Mouse (Mus musculus) forebrain, postnatal 0 days (tissue): Measurements from ENCODE around the gene Gstm4. TPM values are rescaled to one million over a fixed set of nuclear protein-coding genes. Genes with fewer than 3 reads are reported as not detected.
A peak's percentile ranks its signal among the peaks of the same experiment; 100 is the strongest.
"Not testable (repeated sequence)": the region's sequence is repeated elsewhere in the genome, so short reads cannot be mapped to it uniquely, and the experiment has no call there.

ENCODE experiments used
- ATAC-seq: fragments of 200-750 bp; cut with Nextera tagmentation; 2 replicates; pipeline ENCODE4 v1.8.0; 2017; ENCODE audit warnings: mild to moderate bottlenecking, moderate library complexity
- DNase-seq: peaks from one replicate; pipeline ENCODE4 v3.0.0-alpha.2; 2015
- H3K27ac ChIP-seq: fragments of 300-500 bp; sonication (generic); 2 replicates; pipeline ENCODE4 v1.5.1; 2014; ENCODE audit warnings: low read depth, mild to moderate bottlenecking, antibody characterized with exemption, low read length, moderate library complexity, mixed read lengths
- H3K27me3 ChIP-seq: fragments of 300-500 bp; sonication (generic); 2 replicates; pipeline ENCODE4 v1.6.1; 2014; ENCODE audit warnings: mild to moderate bottlenecking, low read length, mixed read lengths; ENCODE audit not compliant: insufficient read depth
- H3K36me3 ChIP-seq: fragments of 300-500 bp; sonication (generic); 2 replicates; pipeline ENCODE4 v1.6.1; 2014; ENCODE audit warnings: mild to moderate bottlenecking, moderate library complexity; ENCODE audit not compliant: insufficient read depth
- H3K4me1 ChIP-seq: fragments of 300-500 bp; sonication (generic); 2 replicates; pipeline ENCODE4 v1.6.1; 2014; ENCODE audit warnings: antibody characterized with exemption; ENCODE audit not compliant: insufficient read depth
- H3K4me2 ChIP-seq: fragments of 300-500 bp; sonication (generic); 2 replicates; pipeline ENCODE4 v1.6.1; 2014; ENCODE audit warnings: low read depth, mild to moderate bottlenecking, moderate library complexity
- H3K4me3 ChIP-seq: fragments of 300-500 bp; sonication (generic); 2 replicates; pipeline ENCODE4 v1.5.1; 2014; ENCODE audit warnings: low read depth, low read length, mixed read lengths
- H3K9ac ChIP-seq: fragments of 300-500 bp; sonication (generic); 2 replicates; pipeline ENCODE4 v1.6.1; 2014; ENCODE audit warnings: mild to moderate bottlenecking
- H3K9me3 ChIP-seq: fragments of 300-500 bp; sonication (generic); 2 replicates; pipeline ENCODE4 v1.6.1; 2016; ENCODE audit warnings: low read length
- CTCF ChIP-seq: sonication (generic); IDR thresholded peaks from 2 replicates; pipeline ENCODE4 v1.5.1; 2016; ENCODE audit warnings: antibody characterized with exemption, control low read depth, low read depth
- WGBS: fragments of 180-500 bp; shearing (Covaris S2); extraction: QIAGEN DNeasy Blood & Tissue Kit; methylation state at CpG from one replicate; pipeline ENCODE4 v1.1.7; 2014; 5-methylcytosine and 5-hydroxymethylcytosine counted together
- polyA plus RNA-seq: library from polyadenylated mRNA; unstranded; fragments of >200 nt; fragmentation: Nextera tagmentation; extraction: Ambion mirVana; gene quantifications from 2 replicates; pipeline ENCODE4 v1.2.1, GENCODE M21; 2015
- total RNA-seq: library from RNA; depleted of rRNA; stranded (reverse); fragments of >200 nt; gene quantifications from 2 replicates; pipeline ENCODE4 v1.2.3, GENCODE M21; 2014

The Gstm4 gene
- total and polyA plus RNA-seq, 2 experiments from 2014 or later: 5.6 to 22.9 TPM

DNA sequence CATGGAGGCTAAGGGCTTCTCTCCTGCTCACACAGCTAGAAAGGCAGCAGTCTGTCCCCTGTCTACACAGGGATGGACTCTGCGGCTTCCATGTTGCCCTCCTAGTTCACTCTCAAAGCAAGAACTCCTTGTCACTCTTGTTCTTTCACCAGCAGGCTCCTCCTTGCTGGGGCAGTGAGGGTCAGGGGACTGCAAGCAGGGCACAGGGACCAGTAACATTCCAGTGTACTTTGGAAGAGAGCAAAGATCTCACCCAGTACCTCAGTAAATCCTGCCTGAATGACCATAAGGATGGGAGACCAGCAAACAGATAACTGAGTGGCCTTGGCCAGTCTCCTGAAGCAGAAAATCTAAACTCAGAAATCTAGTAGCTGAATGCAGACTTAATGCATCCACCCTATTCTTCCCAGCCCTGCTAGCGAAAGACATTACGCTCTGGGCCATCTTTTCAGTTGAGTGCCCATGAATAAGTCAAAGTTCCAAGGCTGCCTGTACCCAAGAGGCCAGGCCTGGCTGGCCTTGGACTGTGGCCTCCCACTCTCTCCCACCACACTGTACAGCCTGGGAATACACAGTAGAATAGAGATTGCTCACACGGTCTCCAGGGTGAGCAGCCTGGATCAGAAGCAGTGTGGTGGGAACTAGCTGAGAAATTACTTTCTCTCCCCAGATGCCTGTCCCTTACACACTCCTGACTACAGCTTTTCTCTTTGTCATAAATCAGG lies 15.9 kb downstream of the Gstm4 start:
- no peak for ATAC-seq
- no peaks in the 10 kb centered on the region for H3K36me3 ChIP-seq
- no peak for DNase-seq
- no peaks in the 10 kb centered on the region for H3K9me3 ChIP-seq
- no peak overlapping the region for H3K9ac ChIP-seq
- WGBS: 56% methylated on average over 4 of the region's 4 CpGs
- H3K4me1 ChIP-seq: no peaks in the 10 kb centered on the region
- H3K27me3 ChIP-seq: no peaks in the 10 kb centered on the region
- no peak overlapping the region for H3K4me2 ChIP-seq
- H3K27ac ChIP-seq: no peak overlapping the region
- H3K4me3 ChIP-seq: no peak overlapping the region
- no peak for TF ChIP-seq CTCF

DNA sequence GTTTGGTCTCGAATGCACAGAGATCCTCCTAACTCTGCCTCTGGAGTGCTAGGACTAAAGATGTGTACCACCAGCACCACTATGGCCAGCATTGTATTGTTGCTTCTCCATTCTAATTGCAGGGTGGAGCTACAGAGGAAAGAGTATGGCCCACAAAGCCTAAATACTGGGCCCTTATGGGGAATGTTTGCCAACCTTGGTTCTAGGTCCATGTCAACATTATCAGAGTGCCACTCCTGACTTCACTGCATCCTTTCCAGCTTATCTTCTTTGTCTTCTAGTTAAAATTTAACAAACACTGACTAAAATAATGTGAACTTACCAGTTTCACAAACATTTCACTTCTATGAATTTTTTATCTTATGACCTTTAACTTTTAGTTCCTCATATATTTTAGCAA lies 18.1 kb downstream of the Gstm4 start:
- no peaks in the 10 kb centered on the region for H3K9me3 ChIP-seq
- TF ChIP-seq CTCF: no peak
- no peaks in the 10 kb centered on the region for H3K4me1 ChIP-seq
- no peak overlapping the region for H3K9ac ChIP-seq
- H3K27me3 ChIP-seq: no peaks in the 10 kb centered on the region
- ATAC-seq: no peak
- H3K27ac ChIP-seq: no peak overlapping the region
- no peak overlapping the region for H3K4me3 ChIP-seq
- WGBS: 63% methylated on average over 1 of the region's 1 CpGs
- no peak overlapping the region for H3K4me2 ChIP-seq
- no peak for DNase-seq
- H3K36me3 ChIP-seq: no peaks in the 10 kb centered on the region

DNA sequence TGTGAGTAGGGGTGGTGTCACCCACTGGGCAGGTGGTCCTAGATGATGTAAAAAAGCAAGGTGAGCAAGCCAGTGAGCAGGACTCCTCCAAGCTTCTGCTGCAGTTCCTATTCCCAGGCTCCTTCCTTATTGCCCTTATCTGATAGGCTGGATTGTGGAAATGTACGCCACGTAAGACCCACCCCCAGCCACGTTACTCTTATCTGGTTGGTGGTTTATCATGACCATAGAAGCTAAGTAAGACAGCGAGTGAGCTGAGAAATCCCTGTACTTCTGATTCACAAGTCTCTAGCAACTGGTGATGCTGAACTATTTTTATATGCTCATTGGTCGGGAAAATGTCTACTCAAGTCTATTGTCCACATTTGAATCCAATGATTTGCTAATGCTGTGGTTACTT lies 18.6 kb downstream of the Gstm4 start:
- no peak for ATAC-seq

DNA sequence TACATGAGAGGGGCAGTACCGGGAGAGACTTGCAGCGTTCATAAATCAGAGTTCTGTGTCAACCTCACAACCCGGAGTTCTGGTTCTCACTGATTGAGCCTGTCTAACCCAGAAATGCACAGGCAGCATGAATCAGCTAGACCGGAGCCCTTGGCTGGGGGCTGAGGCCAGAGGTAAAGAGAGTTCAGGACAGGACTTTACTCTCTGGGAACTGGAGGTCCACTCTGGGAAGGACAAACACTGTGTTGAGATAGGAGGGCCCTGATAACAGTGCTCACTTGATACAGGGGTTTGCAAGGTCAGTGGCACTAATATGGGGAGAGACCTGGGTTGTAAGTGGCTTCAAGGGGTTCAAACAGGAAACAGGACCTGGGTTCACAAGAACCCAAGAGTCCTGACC lies 19.4 kb downstream of the Gstm4 start:
- TF ChIP-seq CTCF: no peak
- WGBS: 82% methylated on average over 4 of the region's 4 CpGs
- ATAC-seq: no peak

More for the DNA sequence above, 18.6 kb downstream of the Gstm4 start:
- Histone ChIP-seq H3K36me3 (no peaks in the 10 kb centered on the region), H3K9ac (no peak overlapping the region), H3K27me3 (no peaks in the 10 kb centered on the region), H3K9me3 (no peaks in the 10 kb centered on the region), H3K4me3 (no peak overlapping the region), H3K4me2 (no peak overlapping the region), H3K27ac (no peak overlapping the region), H3K4me1 (no peaks in the 10 kb centered on the region)
- 80% methylated on average over 5 of the region's 5 CpGs for WGBS
- TF ChIP-seq CTCF: no peak
- peak; percentile 26 for DNase-seq

DNA sequence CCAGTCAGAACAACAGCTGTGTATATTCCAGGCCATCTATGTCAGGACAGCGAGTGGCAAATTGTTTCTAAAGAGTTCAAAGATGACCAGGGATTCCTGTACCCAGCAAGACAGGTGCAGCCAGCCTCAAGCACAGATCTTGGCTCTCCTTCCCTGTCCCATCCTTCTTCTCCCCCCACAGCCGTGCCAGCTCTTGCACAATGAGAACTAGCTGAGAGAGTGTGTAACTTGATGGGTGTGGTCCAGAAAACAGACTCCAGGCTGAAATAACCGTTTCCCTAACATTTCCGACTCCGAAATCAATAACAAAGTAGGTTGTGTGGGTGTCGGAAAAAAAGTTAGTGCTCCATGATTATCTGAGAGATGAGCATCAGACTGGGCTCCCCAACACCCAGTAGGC lies 22.0 kb downstream of the Gstm4 start:
- no peak for TF ChIP-seq CTCF
- no peak overlapping the region for H3K9ac ChIP-seq
- WGBS: 83% methylated on average over 6 of the region's 6 CpGs
- no peaks in the 10 kb centered on the region for H3K27me3 ChIP-seq
- no peak overlapping the region for H3K4me3 ChIP-seq
- no peaks in the 10 kb centered on the region for H3K9me3 ChIP-seq
- DNase-seq: no peak
- no peak for ATAC-seq
- H3K4me1 ChIP-seq: no peaks in the 10 kb centered on the region
- no peak overlapping the region for H3K27ac ChIP-seq
- H3K36me3 ChIP-seq: no peaks in the 10 kb centered on the region
- no peak overlapping the region for H3K4me2 ChIP-seq

More for the DNA sequence above, 19.4 kb downstream of the Gstm4 start:
- H3K27ac ChIP-seq: no peak overlapping the region
- H3K27me3 ChIP-seq: no peaks in the 10 kb centered on the region
- no peaks in the 10 kb centered on the region for H3K4me1 ChIP-seq
- no peaks in the 10 kb centered on the region for H3K36me3 ChIP-seq
- DNase-seq: no peak
- no peaks in the 10 kb centered on the region for H3K9me3 ChIP-seq
- no peak overlapping the region for H3K4me3 ChIP-seq
- no peak overlapping the region for H3K9ac ChIP-seq
- no peak overlapping the region for H3K4me2 ChIP-seq

DNA sequence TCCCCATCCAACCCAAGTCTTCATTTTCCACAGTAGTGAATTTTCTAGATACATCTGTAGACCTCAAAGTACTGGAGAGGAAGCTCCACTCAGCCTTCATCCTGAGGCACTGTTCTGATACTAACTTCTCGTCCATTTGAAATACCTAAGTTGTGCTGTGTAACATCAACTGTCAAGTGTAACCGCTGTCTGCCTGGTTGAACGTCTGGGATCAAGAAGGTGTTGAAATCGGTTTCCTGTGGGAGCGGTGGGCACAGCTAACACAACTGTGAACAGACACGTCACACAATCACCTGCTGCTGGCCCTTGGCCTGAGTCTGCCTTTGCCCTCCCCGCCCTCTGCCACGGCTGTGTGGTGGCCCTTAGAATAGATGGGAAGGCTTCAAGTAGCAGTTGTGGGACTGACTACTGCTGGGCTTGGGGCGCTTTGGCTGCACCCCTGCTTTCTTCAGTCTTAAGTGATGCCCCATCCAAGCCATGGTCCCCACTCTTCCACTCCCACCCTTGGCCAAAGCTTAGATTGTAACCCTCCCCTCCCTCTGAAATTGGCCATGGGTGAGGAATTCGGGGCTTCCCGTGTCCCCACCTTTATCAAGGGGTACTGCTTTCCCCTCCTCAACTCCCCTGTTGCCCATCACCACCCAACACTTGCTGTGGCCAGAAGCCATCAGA lies 24.2 kb downstream of the Gstm4 start:
- H3K9me3 ChIP-seq, H3K27me3 ChIP-seq, ATAC-seq, H3K4me2 ChIP-seq, H3K9ac ChIP-seq, DNase-seq, H3K27ac ChIP-seq, H3K36me3 ChIP-seq, H3K4me3 ChIP-seq, H3K4me1 ChIP-seq: not testable (repeated sequence)
- 88% methylated on average over 11 of the region's 11 CpGs for WGBS

DNA sequence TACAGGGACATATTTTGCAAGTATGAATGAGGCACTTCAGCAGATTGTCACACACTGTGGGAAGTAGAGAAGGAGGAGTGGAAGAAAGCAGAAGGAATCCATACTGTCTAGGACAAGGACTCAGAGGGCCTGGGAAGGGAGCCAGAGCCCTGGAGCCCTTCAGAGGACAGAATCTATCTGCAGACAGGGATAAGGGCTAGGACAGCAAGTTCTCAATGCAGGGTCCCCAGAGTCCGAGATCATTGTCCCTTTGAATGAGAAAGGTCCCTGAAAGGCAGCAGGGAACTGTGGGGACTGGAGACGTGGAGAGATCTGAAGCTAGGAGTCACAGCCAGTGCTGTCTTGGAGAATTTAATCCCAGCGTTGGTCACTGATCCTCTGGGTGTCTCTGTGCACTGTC lies 25.5 kb downstream of the Gstm4 start:
- not testable (repeated sequence) for H3K4me1 ChIP-seq, H3K27ac ChIP-seq, H3K9me3 ChIP-seq, ATAC-seq, H3K36me3 ChIP-seq, H3K9ac ChIP-seq, H3K4me3 ChIP-seq, H3K4me2 ChIP-seq, DNase-seq, H3K27me3 ChIP-seq
- 65% methylated on average over 3 of the region's 3 CpGs for WGBS
